Mouse (Mus musculus): Measurements from ENCODE around the gene Prr14.

Gene Prr14

DNA sequence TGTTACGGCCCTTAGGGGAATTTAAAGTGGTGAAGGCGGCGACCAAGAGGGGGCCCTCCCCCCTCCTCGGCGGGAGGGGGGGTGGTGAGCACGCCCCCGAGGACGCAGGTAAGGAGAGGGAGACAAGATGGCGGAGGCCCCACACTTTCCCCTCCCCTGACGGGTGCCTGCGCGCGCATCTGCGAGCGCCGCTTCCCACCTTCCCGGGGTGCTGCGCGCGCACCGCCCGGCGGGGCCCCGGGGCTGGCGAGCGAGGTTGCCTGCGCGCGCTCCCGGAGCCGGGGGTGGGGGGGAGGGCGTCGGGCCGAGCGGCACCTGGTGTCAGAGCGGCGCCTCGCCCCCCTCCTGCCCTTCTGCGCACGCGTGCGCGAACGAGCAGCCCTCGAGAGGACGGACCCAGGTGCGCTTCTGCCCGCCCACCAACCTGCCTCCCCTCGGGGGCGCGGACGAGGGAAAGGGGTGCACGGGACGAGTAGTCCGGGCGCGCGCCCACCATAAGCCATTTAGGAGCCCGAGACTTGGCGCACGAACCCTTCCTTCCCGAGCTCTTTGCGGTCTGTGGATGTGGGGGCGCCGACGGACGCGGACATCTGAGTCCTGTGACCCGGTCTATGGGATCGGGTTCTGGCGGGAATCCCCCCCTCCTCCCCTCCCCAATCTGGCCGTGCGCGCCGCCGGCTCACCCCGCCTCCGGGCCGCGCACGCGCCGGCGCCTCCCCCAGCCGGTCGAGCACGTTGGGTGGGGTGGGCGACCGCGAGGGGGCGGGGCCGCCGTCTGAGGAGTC, 53.0 kb downstream of the Prr14 start:
- DNase-seq (ENCODE audit: low spot score): peak; percentile 92

DNA sequence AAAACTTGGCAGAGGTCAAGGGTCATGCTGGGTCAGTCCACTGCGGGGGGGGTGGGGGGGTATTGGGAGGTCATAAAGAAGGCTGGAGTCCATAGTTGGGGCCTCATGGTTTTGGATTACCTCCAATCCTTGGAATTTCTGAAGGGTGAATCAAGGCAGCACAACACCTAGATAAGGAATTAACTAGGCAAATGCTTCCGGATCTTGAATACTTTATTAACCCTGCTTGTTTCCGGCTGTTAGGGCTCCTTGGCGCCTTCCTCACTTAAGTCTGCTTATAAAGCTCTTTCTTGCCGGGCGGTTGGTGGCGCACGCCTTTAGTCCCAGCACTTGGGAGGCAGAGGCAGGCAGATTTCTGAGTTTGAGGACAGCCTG, 53.6 kb downstream of the Prr14 start:
- DNase-seq (ENCODE audit: low spot score): peak; percentile 25

DNA sequence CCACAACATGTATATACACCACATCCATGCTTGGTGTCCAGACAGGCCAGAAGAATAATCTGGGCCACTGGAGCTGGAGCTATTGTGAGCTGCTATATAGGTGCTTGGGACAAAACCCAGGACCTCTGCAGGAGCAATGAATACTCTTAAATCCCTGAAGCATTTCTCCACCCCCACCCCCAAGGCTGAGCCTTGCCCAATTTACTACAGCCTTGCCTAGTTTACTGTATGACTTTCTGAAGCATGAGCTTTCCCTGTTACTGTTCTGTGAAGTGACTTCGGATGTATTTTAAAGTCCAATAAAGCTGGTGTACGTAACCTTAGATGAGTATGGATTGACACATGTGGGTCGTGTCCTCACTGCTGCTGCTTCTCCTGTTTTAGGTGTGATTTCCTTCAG, 54.4 kb downstream of the Prr14 start:
- no peak for DNase-seq (ENCODE audit: low spot score)

DNA sequence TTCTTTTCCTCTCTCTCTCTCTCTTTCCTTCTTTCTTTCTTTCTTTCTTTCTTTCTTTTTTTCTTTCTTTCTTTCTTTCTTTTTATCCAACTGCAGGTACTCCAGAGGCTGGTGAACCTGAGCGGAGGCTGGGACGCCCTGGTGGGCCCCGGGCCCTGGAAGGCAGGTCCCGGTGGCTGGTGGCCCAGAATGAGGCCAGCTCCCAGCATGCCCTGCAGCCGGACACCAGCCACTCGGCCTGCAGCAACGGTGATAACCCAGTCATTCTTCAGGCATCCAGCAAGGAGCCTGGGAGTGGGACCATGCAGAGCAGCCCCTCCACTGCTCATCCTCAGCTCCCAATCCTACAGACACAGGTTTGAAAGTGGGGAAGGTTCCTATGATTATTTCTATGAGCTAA, 56.4 kb downstream of the Prr14 start:
- DNase-seq (ENCODE audit: low spot score): no peak

DNA sequence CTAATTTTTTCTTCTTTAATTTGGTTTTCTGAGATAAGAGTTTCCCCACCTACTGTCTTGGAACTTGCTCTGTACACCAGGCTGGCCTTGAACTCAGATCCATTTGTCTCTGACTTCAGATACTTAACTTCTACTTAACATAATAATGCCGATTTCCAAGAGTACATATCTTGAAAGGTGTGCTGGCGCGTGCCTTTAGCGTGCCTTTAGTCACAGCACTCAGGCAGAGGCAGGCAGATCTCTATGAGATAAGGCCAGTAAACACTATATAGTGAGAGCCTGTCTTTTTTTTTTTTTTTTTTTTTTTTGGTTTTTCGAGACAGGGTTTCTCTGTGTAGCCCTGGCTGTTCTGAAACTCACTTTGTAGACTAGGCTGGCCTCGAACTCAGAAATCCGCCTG, 56.9 kb downstream of the Prr14 start:
- no peak for DNase-seq (ENCODE audit: low spot score)

DNA sequence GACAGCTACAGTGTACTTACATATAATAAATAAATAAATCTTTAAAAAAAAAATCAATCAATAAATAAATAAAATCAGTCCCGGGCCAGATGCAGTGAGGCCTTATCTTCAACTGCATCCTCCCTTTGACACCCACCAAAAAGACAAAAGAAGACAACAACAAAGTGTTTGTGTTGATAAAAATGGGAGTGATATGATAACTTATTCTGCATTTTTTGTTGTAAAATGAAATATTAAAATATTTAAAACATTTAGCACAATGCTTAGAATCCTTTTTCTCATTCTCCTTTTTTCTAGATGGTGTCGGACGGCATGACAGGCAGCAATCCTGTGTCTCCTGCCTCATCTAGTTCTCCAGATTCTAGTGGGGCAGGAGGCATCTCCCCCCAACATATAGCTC, 59.9 kb downstream of the Prr14 start, which contains the start of gene Gm42715:
TSS of gene Gm42715 (plus strand) at position 301 of the 400 bp plus-strand sequence.
- no peak for DNase-seq (ENCODE audit: low spot score)

Measured in ovary, postnatal 36 days (tissue).